Mouse (Mus musculus) stomach, postnatal 0 days (tissue): ENCODE results near the gene Defb45.

Experiments
- CTCF ChIP-seq: IDR thresholded peaks from 2 replicates; pipeline ENCODE4 v1.5.1; 2016; ENCODE audit warnings: antibody characterized with exemption, low read depth, mild to moderate bottlenecking, moderate library complexity
- EP300 ChIP-seq: optimal IDR thresholded peaks from 2 replicates; pipeline ENCODE3; 2016; ENCODE audit warnings: antibody characterized with exemption

DNA sequence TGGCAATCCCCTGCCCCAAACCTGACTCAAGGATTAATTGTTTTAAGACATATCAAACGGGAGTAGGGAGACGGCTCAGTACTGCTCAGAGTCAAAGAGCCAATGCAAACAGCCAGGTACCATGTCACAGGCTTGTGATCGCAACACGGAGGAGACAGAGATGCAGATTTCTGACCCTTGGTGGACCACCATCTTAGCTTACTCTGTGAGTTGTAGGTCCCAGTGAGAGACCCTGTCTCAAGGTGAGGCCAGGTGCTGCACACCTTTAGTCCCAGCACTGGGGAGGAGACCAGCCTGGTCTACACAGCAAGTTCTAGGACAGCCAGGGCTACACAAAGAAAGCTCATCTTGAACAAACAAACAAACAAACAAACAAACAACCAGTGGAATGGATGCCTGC, 38.2 kb upstream of the Defb45 start:
- TF ChIP-seq CTCF (no peak), EP300 (no peak)
